Mouse (Mus musculus): ENCODE measurements at regions not wholly inside any gene's neighbourhood (a gene's known extent, or its start where the extent isn't known, plus 50 kb on each side); places are given as distances from the start of the nearest gene placed in this dataset.

- no peak overlapping the region for H3K4me2 ChIP-seq (ENCODE audit: low read depth)
- TF ChIP-seq CTCF (IDR thresholded peaks at IDR 0.05; ENCODE audit: low read depth): no peak
- no peak for TF ChIP-seq EP300 (IDR thresholded peaks at IDR 0.05; ENCODE audit: low read depth)
- no peak for ATAC-seq (ENCODE audit: insufficient read depth)
- no peaks in the 10 kb centered on the region for H3K4me1 ChIP-seq (replicated peaks; ENCODE audit: control insufficient read depth in 2 of 2, insufficient read depth in 2 of 2, low read length in 1 of 2)
- 23% methylated on average over 9 of the region's 9 CpGs for WGBS (ENCODE audit: insufficient replicate concordance)
- DNase-seq (ENCODE audit: low read depth in 3 of 3, low spot score in 3 of 3): no peak
- H3K9ac ChIP-seq (replicated peaks): no peak overlapping the region
- no peak overlapping the region for H3K27ac ChIP-seq
- no peaks in the 10 kb centered on the region; the same call in 1 of the 2 replicates for H3K27me3 ChIP-seq (ENCODE audit: control insufficient read depth, insufficient read depth, low read length)
- H3K36me3 ChIP-seq (replicated peaks; ENCODE audit: control insufficient read depth, insufficient read depth, low read depth): no peaks in the 10 kb centered on the region
- no peak overlapping the region for H3K4me3 ChIP-seq (ENCODE audit: insufficient read depth in 1 of 2, low read depth in 2 of 2, low read length in 2 of 2)
- H3K9me3 ChIP-seq (ENCODE audit: control insufficient read depth, low read length): no peaks in the 10 kb centered on the region
These were observed 123.2 kb downstream of the Cartpt start for GRCm38 (mm10) chr13:99777736-99778135.

- Histone ChIP-seq H3K4me3 (ENCODE audit: insufficient read depth in 1 of 2, low read depth in 2 of 2, low read length in 2 of 2) (no peak overlapping the region), H3K36me3 (replicated peaks; ENCODE audit: control insufficient read depth, insufficient read depth, low read depth) (no peaks in the 10 kb centered on the region), H3K4me2 (ENCODE audit: low read depth) (no peak overlapping the region), H3K4me1 (replicated peaks; ENCODE audit: control insufficient read depth in 2 of 2, insufficient read depth in 2 of 2, low read length in 1 of 2) (peaks cover 10 to 12% of the 10 kb centered on the region in 2 experiments), H3K27ac (no peak overlapping the region), H3K27me3 (ENCODE audit: control insufficient read depth, insufficient read depth, low read length) (no peaks in the 10 kb centered on the region), H3K9ac (replicated peaks) (no peak overlapping the region), H3K9me3 (ENCODE audit: control insufficient read depth, low read length) (no peaks in the 10 kb centered on the region)
- no peak for DNase-seq (ENCODE audit: low read depth in 3 of 3, low spot score in 3 of 3)
- no peak for TF ChIP-seq CTCF (IDR thresholded peaks at IDR 0.05; ENCODE audit: low read depth)
- WGBS (ENCODE audit: insufficient replicate concordance): 42% methylated on average over 5 of the region's 5 CpGs
- no peak for ATAC-seq (ENCODE audit: insufficient read depth)
These were observed 134.9 kb downstream of the Cartpt start for GRCm38 (mm10) chr13:99765965-99766364.

DNA sequence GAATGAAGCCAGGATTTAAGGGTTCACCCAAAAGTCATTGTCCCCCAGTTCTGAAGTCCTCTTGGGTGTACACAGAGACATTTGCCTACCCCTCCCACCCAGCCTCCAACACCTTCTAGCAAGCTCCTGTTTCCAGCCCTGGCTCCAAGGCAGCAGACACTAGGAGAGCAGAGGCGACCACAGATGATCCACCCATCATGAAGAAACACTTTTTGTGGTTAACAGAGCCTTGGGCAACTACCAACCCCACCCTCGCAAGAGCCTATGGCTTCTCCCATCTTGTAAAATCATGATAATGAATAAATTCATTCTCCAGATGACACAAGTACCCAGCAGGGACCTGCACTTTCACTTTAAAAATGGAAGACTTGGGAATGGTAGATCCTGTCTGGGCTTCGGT is 136.1 kb downstream of the Cartpt start:
- DNase-seq (ENCODE audit: low read depth in 3 of 3, low spot score in 3 of 3) (no peak), ATAC-seq (ENCODE audit: insufficient read depth) (no peak)
- Histone ChIP-seq H3K36me3 (replicated peaks; ENCODE audit: control insufficient read depth, insufficient read depth, low read depth) (no peaks in the 10 kb centered on the region), H3K4me2 (ENCODE audit: low read depth) (no peak overlapping the region), H3K4me3 (ENCODE audit: insufficient read depth in 1 of 2, low read depth in 2 of 2, low read length in 2 of 2) (no peak overlapping the region), H3K4me1 (replicated peaks; ENCODE audit: control insufficient read depth in 2 of 2, insufficient read depth in 2 of 2, low read length in 1 of 2) (peaks cover 10 to 14% of the 10 kb centered on the region in 2 experiments), H3K9me3 (ENCODE audit: control insufficient read depth, low read length) (no peaks in the 10 kb centered on the region), H3K9ac (replicated peaks) (no peak overlapping the region), H3K27me3 (ENCODE audit: control insufficient read depth, insufficient read depth, low read length) (no peaks in the 10 kb centered on the region), H3K27ac (no peak overlapping the region)
- 39% methylated on average over 3 of the region's 3 CpGs for WGBS (ENCODE audit: insufficient replicate concordance)
- TF ChIP-seq EP300 (IDR thresholded peaks at IDR 0.05; ENCODE audit: low read depth) (no peak), CTCF (IDR thresholded peaks at IDR 0.05; ENCODE audit: low read depth) (no peak)

- no peak overlapping the region for H3K9ac ChIP-seq (replicated peaks)
- H3K4me2 ChIP-seq (ENCODE audit: low read depth): no peak overlapping the region
- no peaks in the 10 kb centered on the region for H3K9me3 ChIP-seq (ENCODE audit: control insufficient read depth, low read length)
- TF ChIP-seq EP300 (IDR thresholded peaks at IDR 0.05; ENCODE audit: low read depth): no peak
- no peak for TF ChIP-seq CTCF (IDR thresholded peaks at IDR 0.05; ENCODE audit: low read depth)
- 64% methylated on average over 6 of the region's 6 CpGs for WGBS (ENCODE audit: insufficient replicate concordance)
- H3K27ac ChIP-seq: no peak overlapping the region
- no peak overlapping the region for H3K4me3 ChIP-seq (ENCODE audit: insufficient read depth in 1 of 2, low read depth in 2 of 2, low read length in 2 of 2)
- no peaks in the 10 kb centered on the region for H3K27me3 ChIP-seq (ENCODE audit: control insufficient read depth, insufficient read depth, low read length)
- H3K36me3 ChIP-seq (replicated peaks; ENCODE audit: control insufficient read depth, insufficient read depth, low read depth): no peaks in the 10 kb centered on the region
- H3K4me1 ChIP-seq (replicated peaks; ENCODE audit: control insufficient read depth in 2 of 2, insufficient read depth in 2 of 2, low read length in 1 of 2): peaks cover 10 to 14% of the 10 kb centered on the region in 2 experiments
- DNase-seq (ENCODE audit: low read depth in 3 of 3, low spot score in 3 of 3) (no peak), ATAC-seq (ENCODE audit: insufficient read depth) (no peak)
These were observed 136.7 kb downstream of the Cartpt start for GRCm38 (mm10) chr13:99764097-99764714.

GRCm38 (mm10) chr13:99761843-99762242 is 139.0 kb downstream of the Cartpt start:
- H3K4me3 ChIP-seq (ENCODE audit: insufficient read depth in 1 of 2, low read depth in 2 of 2, low read length in 2 of 2): no peak overlapping the region
- H3K27me3 ChIP-seq (ENCODE audit: control insufficient read depth, insufficient read depth, low read length): no peaks in the 10 kb centered on the region
- no peaks in the 10 kb centered on the region for H3K36me3 ChIP-seq (replicated peaks; ENCODE audit: control insufficient read depth, insufficient read depth, low read depth)
- peak overlapping the region; percentile 25; the same call in 1 of the 2 replicates for H3K4me2 ChIP-seq (ENCODE audit: low read depth)
- H3K9me3 ChIP-seq (ENCODE audit: control insufficient read depth, low read length): no peaks in the 10 kb centered on the region
- no peak for DNase-seq (ENCODE audit: low read depth in 3 of 3, low spot score in 3 of 3)
- peaks cover 10 to 14% of the 10 kb centered on the region in 2 experiments for H3K4me1 ChIP-seq (replicated peaks; ENCODE audit: control insufficient read depth in 2 of 2, insufficient read depth in 2 of 2, low read length in 1 of 2)
- no peak overlapping the region for H3K27ac ChIP-seq
- 57% methylated on average over 9 of the region's 9 CpGs for WGBS (ENCODE audit: insufficient replicate concordance)
- H3K9ac ChIP-seq (replicated peaks): peak overlapping the region; percentile 16; the same call in 1 of the 2 replicates
- peak; percentile 12; the same call in 1 of the 2 replicates for ATAC-seq (ENCODE audit: insufficient read depth)
- no peak for TF ChIP-seq CTCF (IDR thresholded peaks at IDR 0.05; ENCODE audit: low read depth)
- no peak for TF ChIP-seq EP300 (IDR thresholded peaks at IDR 0.05; ENCODE audit: low read depth)
